Mouse (Mus musculus): Measurements from ENCODE around the gene Rap1gap.

DNA sequence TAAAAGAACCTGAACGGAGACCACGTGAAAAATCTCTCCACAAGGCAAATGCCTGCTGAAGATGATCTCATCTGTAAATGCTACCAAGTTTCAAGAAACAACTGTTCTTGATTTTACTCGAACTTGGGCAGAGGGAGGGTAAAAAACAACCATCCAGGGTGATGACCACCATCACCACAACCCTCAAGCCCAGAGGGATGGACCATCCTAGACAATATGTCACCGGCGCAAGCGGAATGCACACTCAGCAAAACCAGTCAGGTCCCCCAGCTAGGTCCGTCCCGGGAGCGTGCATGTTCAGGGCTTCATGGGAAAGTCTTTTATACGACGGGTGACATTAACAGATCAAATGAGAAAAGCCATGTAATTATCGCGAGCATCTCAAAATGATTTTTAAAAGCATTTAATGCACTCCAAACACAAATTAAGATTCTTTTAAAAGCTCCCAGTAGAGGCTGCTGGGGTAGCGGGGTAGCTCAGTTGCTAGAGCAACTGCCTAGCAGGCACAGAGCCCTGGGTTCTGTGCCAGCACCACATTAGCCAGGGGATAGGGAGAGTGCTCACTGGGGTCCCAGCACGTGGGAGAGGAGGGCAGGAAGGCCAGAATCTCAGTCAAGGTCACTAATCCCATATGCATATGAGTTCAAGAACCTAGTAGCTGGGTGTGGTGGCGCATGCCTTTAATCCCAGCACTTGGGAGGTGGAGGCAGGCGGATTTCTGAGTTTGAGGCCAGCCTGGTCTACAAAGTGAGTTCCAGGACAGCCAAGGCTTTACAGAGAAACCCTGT is 114.1 kb downstream of the Rap1gap start:
- no peak for TF ChIP-seq POLR2A (IDR thresholded peaks at IDR 0.05; ENCODE audit: insufficient read depth, low read length)
- TF ChIP-seq CTCF (IDR thresholded peaks at IDR 0.05; ENCODE audit: low read depth, low read length) = no peak
- TF ChIP-seq EP300 (IDR thresholded peaks at IDR 0.05; ENCODE audit: insufficient read depth, low read depth, low read length) = peak; percentile 95

Data from ES-Bruce4 (cell line).